Mouse (Mus musculus) MEL (cell line): ENCODE data around the gene Arid1a. TPM values are rescaled to one million over a fixed set of nuclear protein-coding genes. Genes with fewer than 3 reads are reported as not detected.

Source experiments
- DNase-seq: peaks from one replicate; pipeline ENCODE4 v3.0.0; 2011; ENCODE audit warnings: low read depth, low spot score
- H3K27ac ChIP-seq: 2 replicates; pipeline ENCODE4 v1.5.1; 2012; ENCODE audit warnings: low read depth, mild to moderate bottlenecking, control low read depth, low read length, moderate library complexity; ENCODE audit not compliant: control insufficient read depth
- H3K27me3 ChIP-seq, 2 experiments: fragments of 150-350 bp in 1 of 2; sonication (generic) in 1 of 2; 2 replicates each; pipeline ENCODE4 v1.6.1; 2012; ENCODE audit warnings: low read length in 2 of 2, mild to moderate bottlenecking in 2 of 2, improper control_type of control experiment in 1 of 2, moderate library complexity in 1 of 2; ENCODE audit not compliant: insufficient read depth in 2 of 2, control insufficient read depth in 1 of 2
- H3K36me3 ChIP-seq, 2 experiments: 2 replicates each; pipeline ENCODE4 v1.6.1; 2012 to 2014; ENCODE audit warnings: low read length in 2 of 2, improper control_type of control experiment in 1 of 2, inconsistent platforms in 1 of 2, mild to moderate bottlenecking in 1 of 2; ENCODE audit not compliant: insufficient read depth in 2 of 2, control insufficient read depth in 1 of 2
- H3K4me1 ChIP-seq, 2 experiments: fragments of 150-350 bp in 1 of 2; sonication (generic) in 1 of 2; 2 replicates each; pipeline ENCODE4 v1.6.1; 2012; ENCODE audit warnings: low read length in 2 of 2, improper control_type of control experiment in 1 of 2, mild to moderate bottlenecking in 1 of 2; ENCODE audit not compliant: insufficient read depth in 2 of 2, control insufficient read depth in 1 of 2
- H3K4me3 ChIP-seq, 2 experiments: fragments of 150-350 bp in 1 of 2; sonication (generic) in 1 of 2; 2 replicates each; pipeline ENCODE4 v1.5.1; 2012; ENCODE audit warnings: low read depth in 2 of 2, low read length in 2 of 2, mild to moderate bottlenecking in 2 of 2, moderate library complexity in 2 of 2, control low read depth in 1 of 2, improper control_type of control experiment in 1 of 2; ENCODE audit not compliant: control insufficient read depth in 1 of 2, insufficient read depth in 1 of 2
- H3K79me2 ChIP-seq: 2 replicates; pipeline ENCODE4 v1.6.1; 2012; ENCODE audit warnings: mild to moderate bottlenecking, low read length, moderate library complexity; ENCODE audit not compliant: control insufficient read depth, poor library complexity, insufficient read depth
- H3K9ac ChIP-seq: 2 replicates; pipeline ENCODE4 v1.6.1; 2012; ENCODE audit warnings: low read depth, mild to moderate bottlenecking, control low read depth, low read length, moderate library complexity; ENCODE audit not compliant: control insufficient read depth, poor library complexity, severe bottlenecking
- H3K9me3 ChIP-seq: fragments of 150-350 bp; sonication (generic); replicated peaks from 2 replicates; pipeline ENCODE4 v1.6.1; 2012; ENCODE audit warnings: mild to moderate bottlenecking, low read length, improper control_type of control experiment, moderate library complexity; ENCODE audit not compliant: insufficient read depth
- BHLHE40 ChIP-seq: IDR thresholded peaks from 2 replicates; pipeline ENCODE4 v1.6.1; 2012; ENCODE audit warnings: low read depth, mild to moderate bottlenecking, inconsistent platforms, low read length, improper control_type of control experiment, borderline replicate concordance
- CHD1 ChIP-seq: IDR thresholded peaks from 2 replicates; pipeline ENCODE4 v1.6.1; 2012; ENCODE audit warnings: low read depth, mild to moderate bottlenecking, inconsistent platforms, low read length, improper control_type of control experiment
- CHD2 ChIP-seq: IDR thresholded peaks from 2 replicates; pipeline ENCODE4 v1.6.1; 2011; ENCODE audit warnings: low read length, improper control_type of control experiment
- E2F4 ChIP-seq: IDR thresholded peaks from 2 replicates; pipeline ENCODE4 v1.6.1; 2011; ENCODE audit warnings: low read depth, low read length, improper control_type of control experiment, borderline replicate concordance
- ELF1 ChIP-seq: IDR thresholded peaks from 2 replicates; pipeline ENCODE4 v1.6.1; 2014; ENCODE audit warnings: low read depth, mild to moderate bottlenecking, inconsistent platforms, low read length, improper control_type of control experiment, moderate library complexity
- EP300 ChIP-seq, 2 experiments: IDR thresholded peaks; 2 replicates each; pipeline ENCODE4 v1.6.1; 2011; ENCODE audit warnings: improper control_type of control experiment in 2 of 2, low read length in 2 of 2, low read depth in 1 of 2, mild to moderate bottlenecking in 1 of 2
- ETS1 ChIP-seq: IDR thresholded peaks from 2 replicates; pipeline ENCODE4 v1.6.1; 2012; ENCODE audit warnings: low read depth, mild to moderate bottlenecking, inconsistent platforms, low read length, improper control_type of control experiment, moderate library complexity
- GABPA ChIP-seq: IDR thresholded peaks from 2 replicates; pipeline ENCODE4 v1.6.1; 2012; ENCODE audit warnings: low read depth, mild to moderate bottlenecking, inconsistent platforms, low read length, improper control_type of control experiment, moderate library complexity
- JUND ChIP-seq: IDR thresholded peaks from 2 replicates; pipeline ENCODE4 v1.6.1; 2011; ENCODE audit warnings: low read depth, mild to moderate bottlenecking, improper control_type of control experiment, low read length
- KAT2A ChIP-seq: conservative IDR thresholded peaks from 2 replicates; pipeline ENCODE4 v1.6.1; 2012; ENCODE audit warnings: low read depth, low read length, improper control_type of control experiment, inconsistent platforms
- MAFK ChIP-seq: IDR thresholded peaks from 2 replicates; pipeline ENCODE4 v1.6.1; 2011; ENCODE audit warnings: low read depth, mild to moderate bottlenecking, low read length, improper control_type of control experiment, borderline replicate concordance
- MAX ChIP-seq: IDR thresholded peaks from 2 replicates; pipeline ENCODE4 v1.6.1; 2011; ENCODE audit warnings: low read length, improper control_type of control experiment
- MAZ ChIP-seq: IDR thresholded peaks from 2 replicates; pipeline ENCODE4 v1.6.1; 2012; ENCODE audit warnings: low read depth, mild to moderate bottlenecking, inconsistent platforms, low read length, improper control_type of control experiment
- MEF2A ChIP-seq: IDR thresholded peaks from 2 replicates; pipeline ENCODE4 v1.6.1; 2014; ENCODE audit warnings: low read depth, mild to moderate bottlenecking, inconsistent platforms, low read length, improper control_type of control experiment; ENCODE audit not compliant: poor library complexity, insufficient replicate concordance, severe bottlenecking; ENCODE audit errors: extremely low read depth
- MXI1 ChIP-seq: IDR thresholded peaks from 2 replicates; pipeline ENCODE4 v1.6.1; 2011; ENCODE audit warnings: mild to moderate bottlenecking, low read depth, low read length, improper control_type of control experiment
- MYB ChIP-seq: IDR thresholded peaks from 2 replicates; pipeline ENCODE4 v1.6.1; 2011; ENCODE audit warnings: mild to moderate bottlenecking, low read depth, low read length, improper control_type of control experiment
- MYC ChIP-seq: IDR thresholded peaks from 2 replicates; pipeline ENCODE4 v1.6.1; 2011; ENCODE audit warnings: low read depth, mild to moderate bottlenecking, low read length, improper control_type of control experiment, moderate library complexity
- NELFE ChIP-seq: IDR thresholded peaks from 2 replicates; pipeline ENCODE4 v1.6.1; 2011; ENCODE audit warnings: low read depth, low read length, improper control_type of control experiment
- POLR2A ChIP-seq, 2 experiments: IDR thresholded peaks; 2 replicates each; pipeline ENCODE4 v1.6.1; 2011 to 2012; ENCODE audit warnings: low read length in 2 of 2, mild to moderate bottlenecking in 2 of 2, control low read depth in 1 of 2, improper control_type of control experiment in 1 of 2, low read depth in 1 of 2, moderate library complexity in 1 of 2; ENCODE audit not compliant: control insufficient read depth in 1 of 2, insufficient read depth in 1 of 2, poor library complexity in 1 of 2
- RAD21 ChIP-seq: IDR thresholded peaks from 2 replicates; pipeline ENCODE4 v1.6.1; 2011; ENCODE audit warnings: mild to moderate bottlenecking, low read depth, low read length, improper control_type of control experiment
- SIN3A ChIP-seq: IDR thresholded peaks from 2 replicates; pipeline ENCODE4 v1.6.1; 2012; ENCODE audit warnings: low read length, improper control_type of control experiment, inconsistent platforms
- TBP ChIP-seq: IDR thresholded peaks from 2 replicates; pipeline ENCODE4 v1.8.0; 2011; ENCODE audit warnings: low read depth, low read length, improper control_type of control experiment
- TCF12 ChIP-seq: IDR thresholded peaks from 2 replicates; pipeline ENCODE4 v1.6.1; 2014; ENCODE audit warnings: low read depth, mild to moderate bottlenecking, inconsistent platforms, low read length, improper control_type of control experiment, moderate library complexity
- USF1 ChIP-seq: IDR thresholded peaks from 2 replicates; pipeline ENCODE4 v1.6.1; 2014; ENCODE audit warnings: low read depth, mild to moderate bottlenecking, inconsistent platforms, low read length, improper control_type of control experiment, moderate library complexity
- USF2 ChIP-seq, 2 experiments: IDR thresholded peaks; 2 replicates each; pipeline ENCODE4 v1.6.1; 2011 to 2012; ENCODE audit warnings: improper control_type of control experiment in 2 of 2, low read length in 2 of 2, borderline replicate concordance in 1 of 2, inconsistent platforms in 1 of 2, low read depth in 1 of 2, mild to moderate bottlenecking in 1 of 2; ENCODE audit not compliant: insufficient read depth in 1 of 2
- ZC3H11A ChIP-seq: IDR thresholded peaks from 2 replicates; pipeline ENCODE4 v1.6.1; 2012; ENCODE audit warnings: low read depth, mild to moderate bottlenecking, inconsistent platforms, low read length, improper control_type of control experiment
- ZKSCAN1 ChIP-seq: IDR thresholded peaks from 2 replicates; pipeline ENCODE4 v1.6.1; 2012; ENCODE audit warnings: low read depth, mild to moderate bottlenecking, inconsistent platforms, low read length, improper control_type of control experiment, moderate library complexity
- ZNF384 ChIP-seq: IDR thresholded peaks from 2 replicates; pipeline ENCODE4 v1.6.1; 2012; ENCODE audit warnings: low read depth, mild to moderate bottlenecking, inconsistent platforms, low read length, improper control_type of control experiment
- polyA plus RNA-seq, 2 experiments: library from polyadenylated mRNA; stranded (reverse) in 1 of 2; unstranded in 1 of 2; fragments of >175 nt in 1 of 2; fragments of >200 nt in 1 of 2; gene quantifications; 2 replicates each; pipeline versions ENCODE4 v1.2.1 to v1.2.4; 2012; ENCODE audit warnings: low replicate concordance in 2 of 2, low read depth in 1 of 2; ENCODE audit not compliant: insufficient read length in 2 of 2, insufficient read depth in 1 of 2, missing spikeins in 1 of 2
- total RNA-seq: library from RNA; depleted of rRNA; stranded (reverse); fragments of 300-350 nt; gene quantifications from 2 replicates; pipeline ENCODE4 v1.2.3, GENCODE M21; 2012

Gene Arid1a
- total and polyA plus RNA-seq, 3 experiments = 18.1 to 83.3 (median 70.6) TPM

GRCm38 (mm10) chr4:133673666-133674330 lies 82.8 kb downstream of the Arid1a start (continued):
- TF ChIP-seq MXI1 (no peak; the same call in 1 of the 2 replicates), ETS1 (peak; percentile 67; the same call in 1 of the 2 replicates), MAZ (peak; percentile 49; the same call in 1 of the 2 replicates), MAX (no peak), ZKSCAN1 (no peak), JUND (no peak), GABPA (no peak), MEF2A (no peak), NELFE (peak; percentile 45; the same call in 1 of the 2 replicates), MYC (peak; percentile 37; the same call in 1 of the 2 replicates), E2F4 (no peak), SIN3A (peak; percentile 46), TCF12 (no peak), USF2 (IDR thresholded peaks at IDR 0.05; ENCODE audit: borderline replicate concordance in 1 of 2, insufficient read depth in 1 of 2, low read depth in 1 of 2, low read length in 2 of 2) (no peak), POLR2A (IDR thresholded peaks at IDR 0.05; ENCODE audit: control insufficient read depth in 1 of 2, insufficient read depth in 1 of 2, low read depth in 1 of 2, low read length in 2 of 2, poor library complexity in 1 of 2) (no peak; a peak in 1 of 4 replicates), EP300 (IDR thresholded peaks at IDR 0.05; ENCODE audit: low read depth in 1 of 2, low read length in 2 of 2) (peak in 1 of 2 experiments; percentile 72), CHD2 (0 out of 2 replicates have a peak, but pooled peaks have one; percentile 22)
- TF ChIP-seq, all 39 proteins: peak for 13

GRCm38 (mm10) chr4:133672845-133673647 lies 83.5 kb downstream of the Arid1a start:
- Histone ChIP-seq H3K4me3 (peak overlapping the region; percentile 66 to 75), H3K36me3 (peaks cover 0 to 42% of the 10 kb centered on the region in 2 experiments; a peak in 2 of 4 replicates), H3K4me1 (peaks cover 12 to 42% of the 10 kb centered on the region in 2 experiments), H3K9me3 (no peaks in the 10 kb centered on the region), H3K27ac (peak overlapping the region; percentile 100), H3K9ac (peak overlapping the region; percentile 88), H3K79me2 (peaks cover 7% of the 10 kb centered on the region), H3K27me3 (no peaks in the 10 kb centered on the region)
- DNase-seq = peak; percentile 98
- TF ChIP-seq ETS1 (peak; percentile 85), ZNF384 (peak; percentile 94), RAD21 (no peak), CHD1 (peak; percentile 97; the same call in 1 of the 2 replicates), ELF1 (0 out of 2 replicates have a peak, but pooled peaks have one; percentile 39), ZC3H11A (no peak), MAFK (peak; percentile 87), NELFE (peak; percentile 46), MYB (peak; percentile 98), MYC (no peak; the same call in 1 of the 2 replicates), TBP (peak; percentile 92), E2F4 (peak; percentile 86), MAZ (peak; percentile 93), KAT2A (no peak; the same call in 1 of the 2 replicates), POLR2A (IDR thresholded peaks at IDR 0.05; ENCODE audit: control insufficient read depth in 1 of 2, insufficient read depth in 1 of 2, low read depth in 1 of 2, low read length in 2 of 2, poor library complexity in 1 of 2) (peak; percentile 18 to 40; a peak in 3 of 4 replicates), MEF2A (no peak), USF1 (no peak), MAX (no peak), TCF12 (peak; percentile 93), BHLHE40 (peak; percentile 65), USF2 (IDR thresholded peaks at IDR 0.05; ENCODE audit: borderline replicate concordance in 1 of 2, insufficient read depth in 1 of 2, low read depth in 1 of 2, low read length in 2 of 2) (no peak), JUND (peak; percentile 60; the same call in 1 of the 2 replicates), CHD2 (peak; percentile 36; the same call in 1 of the 2 replicates), MXI1 (peak; percentile 64; the same call in 1 of the 2 replicates)
